Mouse (Mus musculus): ENCODE results near the gene Mrpl27. TPM values are rescaled to one million over a fixed set of nuclear protein-coding genes. Genes with fewer than 3 reads are reported as not detected.
A peak's percentile ranks its signal among the peaks of the same experiment; 100 is the strongest.

Gene Mrpl27
- polyA plus RNA-seq, 1 experiment, result 59.9 TPM

GRCm38 (mm10) chr11:94652973-94653372, 594 bp upstream of the Mrpl27 start:
- peaks cover 11% of the 10 kb centered on the region for H3K79me2 ChIP-seq (ENCODE audit: control insufficient read depth, insufficient read depth)
- peak overlapping the region; percentile 62 for H3K4me3 ChIP-seq
- H3K4me2 ChIP-seq (ENCODE audit: low read depth), result peak overlapping the region; percentile 63
- no peak for TF ChIP-seq TCF12 (IDR thresholded peaks at IDR 0.05; ENCODE audit: insufficient read depth, poor library complexity, severe bottlenecking)
- TF ChIP-seq REST (IDR thresholded peaks at IDR 0.05; ENCODE audit: insufficient read depth, insufficient read length), result no peak
- TF ChIP-seq TCF3 (IDR thresholded peaks at IDR 0.05; ENCODE audit: insufficient read length, low read depth), result no peak
- no peak for TF ChIP-seq POLR2A (IDR thresholded peaks at IDR 0.05; ENCODE audit: insufficient read length, low read depth)
- no peaks in the 10 kb centered on the region for H3K27me3 ChIP-seq (ENCODE audit: control insufficient read depth, insufficient read depth, insufficient read length)
- H3K36me3 ChIP-seq (ENCODE audit: control insufficient read depth, insufficient read depth), result no peaks in the 10 kb centered on the region
- no peak overlapping the region for H3ac ChIP-seq (ENCODE audit: control insufficient read depth, insufficient read length)

- no peak overlapping the region for H3K4me2 ChIP-seq (ENCODE audit: low read depth)
- TF ChIP-seq POLR2AphosphoS2 (IDR thresholded peaks at IDR 0.05; ENCODE audit: insufficient read length, low read depth), result no peak
- TF ChIP-seq TCF3 (IDR thresholded peaks at IDR 0.05; ENCODE audit: insufficient read length, low read depth), result no peak
- no peak for TF ChIP-seq MYOD1 (IDR thresholded peaks at IDR 0.05; ENCODE audit: control insufficient read depth in 1 of 3, insufficient read length in 2 of 3, low read depth in 2 of 3)
- TF ChIP-seq REST (IDR thresholded peaks at IDR 0.05; ENCODE audit: insufficient read depth, insufficient read length), result no peak
- TF ChIP-seq TCF12 (IDR thresholded peaks at IDR 0.05; ENCODE audit: insufficient read depth, poor library complexity, severe bottlenecking), result no peak
- no peaks in the 10 kb centered on the region for H3K79me2 ChIP-seq (ENCODE audit: control insufficient read depth, insufficient read depth)
- no peaks in the 10 kb centered on the region for H3K27me3 ChIP-seq (ENCODE audit: control insufficient read depth, insufficient read depth, insufficient read length)
- H3ac ChIP-seq (ENCODE audit: control insufficient read depth, insufficient read length), result no peak overlapping the region
- H3K4me3 ChIP-seq, result no peak overlapping the region
- peaks cover 6% of the 10 kb centered on the region for H3K36me3 ChIP-seq (ENCODE audit: control insufficient read depth, insufficient read depth)
Measured at GRCm38 (mm10) chr11:94661344-94661743, 7.8 kb downstream of the Mrpl27 start.

GRCm38 (mm10) chr11:94665281-94665680, 11.7 kb downstream of the Mrpl27 start:
- Histone ChIP-seq H3K4me2 (ENCODE audit: low read depth) (no peak overlapping the region), H3K36me3 (ENCODE audit: control insufficient read depth, insufficient read depth) (no peaks in the 10 kb centered on the region)

GRCm38 (mm10) chr11:94674984-94675383, 21.4 kb downstream of the Mrpl27 start:
- TF ChIP-seq TCF12 (IDR thresholded peaks at IDR 0.05; ENCODE audit: insufficient read depth, poor library complexity, severe bottlenecking), result no peak
- TF ChIP-seq POLR2AphosphoS2 (IDR thresholded peaks at IDR 0.05; ENCODE audit: insufficient read length, low read depth), result no peak
- no peak for TF ChIP-seq MYOD1 (IDR thresholded peaks at IDR 0.05; ENCODE audit: control insufficient read depth in 1 of 3, insufficient read length in 2 of 3, low read depth in 2 of 3)
- TF ChIP-seq E2F4 (IDR thresholded peaks at IDR 0.05; ENCODE audit: insufficient read depth), result no peak
- no peak for TF ChIP-seq TCF3 (IDR thresholded peaks at IDR 0.05; ENCODE audit: insufficient read length, low read depth)
- no peak for TF ChIP-seq CEBPB (IDR thresholded peaks at IDR 0.05; ENCODE audit: insufficient read depth, poor library complexity, severe bottlenecking)
- no peak for TF ChIP-seq REST (IDR thresholded peaks at IDR 0.05; ENCODE audit: insufficient read depth, insufficient read length)
- TF ChIP-seq USF1 (IDR thresholded peaks at IDR 0.05; ENCODE audit: low read depth), result no peak
- no peak overlapping the region for H3K4me3 ChIP-seq
- H3K27me3 ChIP-seq (ENCODE audit: control insufficient read depth, insufficient read depth, insufficient read length), result no peaks in the 10 kb centered on the region
- H3K4me2 ChIP-seq (ENCODE audit: low read depth), result no peak overlapping the region
- no peaks in the 10 kb centered on the region for H3K79me2 ChIP-seq (ENCODE audit: control insufficient read depth, insufficient read depth)
- H3ac ChIP-seq (ENCODE audit: control insufficient read depth, insufficient read length), result no peak overlapping the region
- H3K36me3 ChIP-seq (ENCODE audit: control insufficient read depth, insufficient read depth), result no peaks in the 10 kb centered on the region

More at GRCm38 (mm10) chr11:94665281-94665680, 11.7 kb downstream of the Mrpl27 start:
- TF ChIP-seq TCF12 (IDR thresholded peaks at IDR 0.05; ENCODE audit: insufficient read depth, poor library complexity, severe bottlenecking), result no peak
- TF ChIP-seq SRF (IDR thresholded peaks at IDR 0.05; ENCODE audit: control insufficient read depth, insufficient read length, low read depth), result no peak
- TF ChIP-seq USF1 (IDR thresholded peaks at IDR 0.05; ENCODE audit: low read depth), result no peak
- TF ChIP-seq E2F4 (IDR thresholded peaks at IDR 0.05; ENCODE audit: insufficient read depth), result no peak
- no peak for TF ChIP-seq MYOG (IDR thresholded peaks at IDR 0.05; ENCODE audit: control insufficient read depth in 1 of 3, insufficient read depth in 1 of 3, insufficient read length in 2 of 3, low read depth in 2 of 3)
- no peak for TF ChIP-seq POLR2A (IDR thresholded peaks at IDR 0.05; ENCODE audit: insufficient read length, low read depth)
- TF ChIP-seq REST (IDR thresholded peaks at IDR 0.05; ENCODE audit: insufficient read depth, insufficient read length), result no peak
- no peak for TF ChIP-seq TCF3 (IDR thresholded peaks at IDR 0.05; ENCODE audit: insufficient read length, low read depth)
- TF ChIP-seq CEBPB (IDR thresholded peaks at IDR 0.05; ENCODE audit: insufficient read depth, poor library complexity, severe bottlenecking), result no peak
- no peak for TF ChIP-seq MAX (IDR thresholded peaks at IDR 0.05; ENCODE audit: low read depth)
- no peak for TF ChIP-seq MYOD1 (IDR thresholded peaks at IDR 0.05; ENCODE audit: control insufficient read depth in 1 of 3, insufficient read length in 2 of 3, low read depth in 2 of 3)
- TF ChIP-seq POLR2AphosphoS2 (IDR thresholded peaks at IDR 0.05; ENCODE audit: insufficient read length, low read depth), result no peak
- H3ac ChIP-seq (ENCODE audit: control insufficient read depth, insufficient read length), result no peak overlapping the region
- no peaks in the 10 kb centered on the region for H3K27me3 ChIP-seq (ENCODE audit: control insufficient read depth, insufficient read depth, insufficient read length)
- H3K4me3 ChIP-seq, result no peak overlapping the region
- no peaks in the 10 kb centered on the region for H3K79me2 ChIP-seq (ENCODE audit: control insufficient read depth, insufficient read depth)

GRCm38 (mm10) chr11:94675446-94675845, 21.9 kb downstream of the Mrpl27 start:
- Histone ChIP-seq H3ac (ENCODE audit: control insufficient read depth, insufficient read length) (no peak overlapping the region), H3K36me3 (ENCODE audit: control insufficient read depth, insufficient read depth) (no peaks in the 10 kb centered on the region), H3K79me2 (ENCODE audit: control insufficient read depth, insufficient read depth) (no peaks in the 10 kb centered on the region), H3K27me3 (ENCODE audit: control insufficient read depth, insufficient read depth, insufficient read length) (no peaks in the 10 kb centered on the region), H3K4me2 (ENCODE audit: low read depth) (no peak overlapping the region), H3K4me3 (no peak overlapping the region)
- TF ChIP-seq MYOG (IDR thresholded peaks at IDR 0.05; ENCODE audit: control insufficient read depth in 1 of 3, insufficient read depth in 1 of 3, insufficient read length in 2 of 3, low read depth in 2 of 3) (no peak), POLR2AphosphoS2 (IDR thresholded peaks at IDR 0.05; ENCODE audit: insufficient read length, low read depth) (no peak), TCF12 (IDR thresholded peaks at IDR 0.05; ENCODE audit: insufficient read depth, poor library complexity, severe bottlenecking) (no peak), TCF3 (IDR thresholded peaks at IDR 0.05; ENCODE audit: insufficient read length, low read depth) (no peak), REST (IDR thresholded peaks at IDR 0.05; ENCODE audit: insufficient read depth, insufficient read length) (no peak), MAX (IDR thresholded peaks at IDR 0.05; ENCODE audit: low read depth) (no peak), MYOD1 (IDR thresholded peaks at IDR 0.05; ENCODE audit: control insufficient read depth in 1 of 3, insufficient read length in 2 of 3, low read depth in 2 of 3) (no peak), SRF (IDR thresholded peaks at IDR 0.05; ENCODE audit: control insufficient read depth, insufficient read length, low read depth) (no peak), CEBPB (IDR thresholded peaks at IDR 0.05; ENCODE audit: insufficient read depth, poor library complexity, severe bottlenecking) (no peak), E2F4 (IDR thresholded peaks at IDR 0.05; ENCODE audit: insufficient read depth) (no peak), USF1 (IDR thresholded peaks at IDR 0.05; ENCODE audit: low read depth) (no peak), POLR2A (IDR thresholded peaks at IDR 0.05; ENCODE audit: insufficient read length, low read depth) (no peak)

Measured in myocyte (in vitro differentiated cells).